ENCODE assay signal across 8 mouse cellular contexts in the genomic region with DNA sequence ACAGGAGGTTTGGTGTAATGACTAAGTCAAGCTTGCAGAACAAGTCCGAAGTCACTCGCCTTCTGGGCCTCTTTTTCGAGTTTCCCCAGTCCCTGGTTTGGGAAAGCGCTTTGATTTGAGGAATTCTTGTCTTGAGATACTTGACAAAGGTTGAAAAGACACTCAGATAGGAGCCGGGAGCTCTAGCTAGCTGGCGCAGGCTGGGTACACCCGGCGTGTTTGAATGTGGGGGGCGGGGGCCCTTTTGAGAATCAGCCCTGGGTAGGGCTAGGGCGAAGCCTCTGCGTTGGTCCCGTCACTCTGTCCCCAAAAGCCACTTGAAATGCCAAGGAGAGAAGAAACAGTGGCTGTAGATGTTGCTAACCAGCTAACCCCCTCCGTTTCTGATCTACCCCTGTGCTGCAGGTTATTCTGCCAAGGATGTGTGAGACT.
DNase-seq lines count a peak whose midpoint lies in the region; ATAC-seq and TF ChIP-seq lines count a peak whose summit lies in the region.

No protein-coding gene starts in this region.

- no peaks in the 10 kb centered on the region for H3K36me3 ChIP-seq in heart, embryonic 16.5 days (ENCODE audit: control insufficient read depth, insufficient read depth)
- H3K36me3 ChIP-seq in embryonic facial prominence, embryonic 10.5 days (replicated peaks), result no peaks in the 10 kb centered on the region
- H3K36me3 ChIP-seq in hindbrain, embryonic 16.5 days (ENCODE audit: control insufficient read depth, insufficient read depth, low read length), result no peaks in the 10 kb centered on the region
- H3K36me3 ChIP-seq in midbrain, postnatal 0 days (ENCODE audit: insufficient read depth, low read length), result no peaks in the 10 kb centered on the region

- no peak for ATAC-seq in heart, embryonic 16.5 days (replicated peaks; ENCODE audit: extremely low read depth, insufficient read depth, low FRiP score)
- no peak for ATAC-seq in hindbrain, embryonic 16.5 days
- no peak for ATAC-seq in midbrain, postnatal 0 days (ENCODE audit: low FRiP score)
- no peak for ATAC-seq in megakaryocyte-erythroid progenitor cell, adult 5-6 weeks (replicated peaks; ENCODE audit: low FRiP score, low TSS enrichment, poor library complexity, severe bottlenecking)

- peaks cover 78% of the 10 kb centered on the region for H3K27me3 ChIP-seq in heart, embryonic 16.5 days (ENCODE audit: control insufficient read depth, insufficient read depth, low read length)
- H3K27me3 ChIP-seq in embryonic facial prominence, embryonic 10.5 days (replicated peaks; ENCODE audit: low read depth, poor library complexity, severe bottlenecking), result peaks cover 96% of the 10 kb centered on the region
- H3K27me3 ChIP-seq in hindbrain, embryonic 16.5 days (replicated peaks; ENCODE audit: control insufficient read depth, insufficient read depth, low read length), result peaks cover 12% of the 10 kb centered on the region
- peaks cover 10% of the 10 kb centered on the region for H3K27me3 ChIP-seq in midbrain, postnatal 0 days (ENCODE audit: insufficient read depth, low read length)

- H3K9me3 ChIP-seq in heart, embryonic 16.5 days (replicated peaks; ENCODE audit: control insufficient read depth, low read length), result no peaks in the 10 kb centered on the region
- no peaks in the 10 kb centered on the region for H3K9me3 ChIP-seq in embryonic facial prominence, embryonic 10.5 days
- H3K9me3 ChIP-seq in hindbrain, embryonic 16.5 days (ENCODE audit: control insufficient read depth, low read length), result no peaks in the 10 kb centered on the region
- H3K9me3 ChIP-seq in midbrain, postnatal 0 days (ENCODE audit: low read length), result no peaks in the 10 kb centered on the region

- no peak overlapping the region for H3K27ac ChIP-seq in heart, embryonic 16.5 days (ENCODE audit: low read length)
- H3K27ac ChIP-seq in embryonic facial prominence, embryonic 10.5 days (replicated peaks), result 0 out of 2 replicates have a peak overlapping the region, but pooled peaks have one; percentile 72
- peak overlapping the region; percentile 81 for H3K27ac ChIP-seq in hindbrain, embryonic 16.5 days (ENCODE audit: low read depth, low read length)
- H3K27ac ChIP-seq in midbrain, postnatal 0 days (ENCODE audit: low read depth, low read length), result peak overlapping the region; percentile 80

- H3K4me1 ChIP-seq in heart, embryonic 16.5 days (ENCODE audit: control insufficient read depth, insufficient read depth, low read length), result peaks cover 13% of the 10 kb centered on the region
- peaks cover 41% of the 10 kb centered on the region for H3K4me1 ChIP-seq in embryonic facial prominence, embryonic 10.5 days
- peaks cover 4% of the 10 kb centered on the region; the same call in 1 of the 2 replicates for H3K4me1 ChIP-seq in hindbrain, embryonic 16.5 days (ENCODE audit: control insufficient read depth, insufficient read depth, low read depth, low read length)
- H3K4me1 ChIP-seq in midbrain, postnatal 0 days (ENCODE audit: insufficient read depth, low read length), result peaks cover 7% of the 10 kb centered on the region; the same call in 1 of the 2 replicates

- TF ChIP-seq CTCF in midbrain, postnatal 0 days (IDR thresholded peaks at IDR 0.05), result no peak

- no peak overlapping the region for H3K9ac ChIP-seq in heart, embryonic 16.5 days (ENCODE audit: low read length)
- H3K9ac ChIP-seq in hindbrain, embryonic 16.5 days (ENCODE audit: low read depth, low read length), result peak overlapping the region; percentile 82
- peak overlapping the region; percentile 68 for H3K9ac ChIP-seq in midbrain, postnatal 0 days (replicated peaks; ENCODE audit: low read length, poor library complexity, severe bottlenecking)

- H3K4me2 ChIP-seq in heart, embryonic 16.5 days (ENCODE audit: low read depth, low read length), result peak overlapping the region; percentile 76
- peak overlapping the region; percentile 76 for H3K4me2 ChIP-seq in hindbrain, embryonic 16.5 days (ENCODE audit: low read length)
- peak overlapping the region; percentile 69 for H3K4me2 ChIP-seq in midbrain, postnatal 0 days (ENCODE audit: low read depth, low read length, poor library complexity, severe bottlenecking)

- H3K4me3 ChIP-seq in heart, embryonic 16.5 days (ENCODE audit: low read length), result peak overlapping the region; percentile 52
- H3K4me3 ChIP-seq in embryonic facial prominence, embryonic 10.5 days, result peak overlapping the region; percentile 75
- H3K4me3 ChIP-seq in hindbrain, embryonic 16.5 days (ENCODE audit: low read length), result peak overlapping the region; percentile 76
- H3K4me3 ChIP-seq in midbrain, postnatal 0 days (ENCODE audit: low read depth, low read length), result peak overlapping the region; percentile 67

- DNase-seq in heart, adult 18-20 months, result no peak
- DNase-seq in embryonic facial prominence, embryonic 10.5 days (ENCODE audit: low spot score), result no peak
- no peak for DNase-seq in midbrain, postnatal 0 days (ENCODE audit: low spot score)
- no peak for DNase-seq in layer of hippocampus, adult 8-10 months (ENCODE audit: low spot score in 2 of 2)
- no peak for DNase-seq in kidney, adult 8-10 months

- WGBS in heart, embryonic 16.5 days, result 2% methylated on average over 13 of the region's 13 CpGs
- WGBS in embryonic facial prominence, embryonic 10.5 days, result 1% methylated on average over 13 of the region's 13 CpGs
- WGBS in hindbrain, embryonic 16.5 days, result 2% methylated on average over 13 of the region's 13 CpGs
- 1% methylated on average over 13 of the region's 13 CpGs for WGBS in midbrain, postnatal 0 days
